Mouse (Mus musculus) regulatory T cell (primary cell): Measurements from ENCODE around the gene Catsper3.

ENCODE experiments used
- in situ Hi-C: fragments of 300-600 bp; cut with MboI, MseI; formaldehyde crosslinking; loops from one replicate; pipeline ENCODE4 v1.15.1; 2025; ENCODE audit warnings: high pct_unique_total_duplicates

Catsper3 gene

DNA sequence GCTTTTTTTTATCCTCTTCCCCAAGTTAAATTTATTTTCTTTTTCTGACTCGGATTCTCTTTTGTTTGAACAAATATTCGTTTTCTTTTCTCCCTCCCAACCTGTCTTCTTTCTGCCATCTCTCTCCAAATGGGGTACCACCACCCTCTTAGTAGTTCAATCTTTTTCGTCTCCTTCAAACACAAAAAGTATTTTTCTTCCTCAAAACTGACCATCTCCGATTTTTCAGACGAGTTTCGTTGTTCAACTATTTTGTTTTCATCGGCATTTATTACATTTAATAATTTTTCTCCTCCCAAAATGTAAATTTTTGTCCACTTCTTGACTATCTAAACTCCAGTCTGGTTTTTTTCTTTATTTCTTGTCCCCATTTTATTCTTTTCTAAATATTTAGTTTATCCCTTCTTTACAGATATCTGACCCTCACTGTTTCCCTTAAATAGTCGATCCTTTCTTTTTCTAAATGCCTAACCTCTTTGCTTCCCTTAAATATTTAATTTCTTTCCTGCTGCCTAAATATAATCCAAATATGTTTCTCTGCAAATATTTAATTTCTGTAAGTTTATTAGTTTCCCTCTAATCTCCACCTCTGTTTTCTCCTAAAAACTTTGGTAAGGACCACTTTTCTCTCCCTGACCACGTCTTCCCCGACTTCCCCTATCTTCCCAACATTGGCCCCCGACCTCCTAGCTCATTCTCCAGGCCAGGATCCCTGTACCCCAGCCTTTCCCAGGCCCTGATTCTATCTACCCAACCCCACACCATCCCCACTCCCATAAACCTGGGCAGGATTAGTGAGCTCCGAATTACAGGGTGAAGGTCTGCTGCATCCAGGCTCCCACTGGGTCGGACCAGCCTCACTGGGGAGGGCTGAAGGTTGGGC lies 42.7 kb downstream of the Catsper3 start:
- in situ Hi-C loops: no loop called here

GRCm38 (mm10) chr13:55827679-55828140 lies 43.3 kb downstream of the Catsper3 start:
- in situ Hi-C loops: no loop called here

- in situ Hi-C loops: no loop called here
Observed at GRCm38 (mm10) chr13:55828141-55829017, 44.0 kb downstream of the Catsper3 start.

DNA sequence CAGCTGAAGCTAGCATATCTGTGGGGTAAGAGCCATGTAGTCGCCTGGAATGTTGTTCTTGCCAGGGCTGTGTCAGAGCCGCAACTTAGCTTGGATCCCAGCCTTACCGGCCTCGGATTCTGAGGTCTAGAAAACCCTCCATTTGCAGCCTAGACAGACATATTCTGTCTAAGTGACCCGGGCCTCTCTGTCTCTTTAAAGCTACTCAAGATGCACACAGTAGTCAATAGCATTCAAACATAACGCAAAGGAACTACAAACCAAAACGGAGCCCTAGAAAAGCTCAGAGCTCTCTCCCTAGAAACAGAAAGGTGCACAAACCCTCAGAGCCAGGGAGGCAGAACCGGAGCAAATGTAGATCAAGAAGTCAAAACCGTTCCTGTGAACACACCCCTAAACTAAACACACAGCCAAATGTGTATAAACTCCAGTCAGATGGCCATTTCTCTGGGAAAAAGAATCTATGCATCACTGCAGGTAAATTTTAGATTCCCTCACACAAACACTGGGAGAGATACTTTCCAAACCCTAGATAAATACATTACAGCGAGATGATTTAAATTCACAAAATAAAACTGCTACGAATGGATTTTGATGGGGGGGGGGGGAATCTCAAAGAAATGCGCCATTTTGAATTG lies 44.8 kb downstream of the Catsper3 start:
- in situ Hi-C loops: no loop called here

GRCm38 (mm10) chr13:55830081-55830832 lies 45.9 kb downstream of the Catsper3 start:
- in situ Hi-C loops: no loop called here

GRCm38 (mm10) chr13:55830833-55831721 lies 46.7 kb downstream of the Catsper3 start:
- in situ Hi-C loops: no loop called here

- in situ Hi-C loops: no loop called here
Observed at GRCm38 (mm10) chr13:55831722-55832160, 47.4 kb downstream of the Catsper3 start.

GRCm38 (mm10) chr13:55832602-55833001 lies 48.2 kb downstream of the Catsper3 start:
- in situ Hi-C loops: no loop called here

GRCm38 (mm10) chr13:55833921-55834320 lies 49.6 kb downstream of the Catsper3 start:
- in situ Hi-C loops: no loop called here

DNA sequence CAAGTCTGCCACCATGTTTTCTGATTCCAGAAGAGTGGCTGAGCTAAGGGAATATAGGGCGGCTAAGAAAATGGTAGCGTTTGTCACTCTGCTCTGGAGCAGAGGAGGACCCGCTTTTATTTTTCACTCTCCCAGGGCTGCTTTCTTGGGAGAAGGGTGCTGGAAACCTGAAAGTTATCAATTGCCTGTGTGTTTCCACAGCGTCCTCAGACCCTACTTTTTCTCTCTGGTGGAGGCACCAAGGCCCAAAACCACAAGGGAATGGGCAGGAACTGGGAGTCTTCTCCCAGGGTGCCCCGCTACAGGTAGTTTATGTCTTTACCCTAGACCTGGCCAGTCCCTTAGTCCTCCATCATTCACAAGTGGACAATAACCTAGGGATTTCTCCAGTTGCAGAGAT lies 50.3 kb downstream of the Catsper3 start:
- in situ Hi-C loops: no loop called here

DNA sequence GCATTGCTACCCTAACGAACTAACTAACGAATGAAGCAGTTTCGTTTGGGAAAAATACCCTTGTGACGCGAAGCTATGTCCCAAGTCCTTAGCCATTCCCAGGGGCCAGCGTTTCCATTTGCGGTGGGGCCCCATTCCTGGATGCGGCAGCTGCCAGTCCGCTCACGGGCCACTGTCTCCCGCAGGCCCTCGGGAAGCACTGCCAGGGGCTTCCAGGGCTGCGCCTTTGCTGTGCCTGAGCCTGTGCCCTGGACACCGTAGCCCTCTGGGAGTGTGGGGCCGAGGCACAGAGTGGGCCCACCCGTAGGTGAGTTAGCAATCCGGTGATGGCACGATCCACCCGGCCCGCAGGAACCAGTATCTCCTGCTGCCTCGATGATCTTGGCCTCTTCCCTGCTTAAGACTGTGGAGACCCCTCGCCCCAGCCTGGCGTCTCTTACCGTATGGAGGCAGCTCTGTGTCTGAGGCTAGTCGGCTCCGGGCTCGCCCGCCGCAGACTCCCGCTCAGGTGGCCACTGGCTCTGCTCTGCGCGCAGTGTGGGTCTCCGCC lies 51.3 kb downstream of the Catsper3 start:
- in situ Hi-C loops: no loop called here

DNA sequence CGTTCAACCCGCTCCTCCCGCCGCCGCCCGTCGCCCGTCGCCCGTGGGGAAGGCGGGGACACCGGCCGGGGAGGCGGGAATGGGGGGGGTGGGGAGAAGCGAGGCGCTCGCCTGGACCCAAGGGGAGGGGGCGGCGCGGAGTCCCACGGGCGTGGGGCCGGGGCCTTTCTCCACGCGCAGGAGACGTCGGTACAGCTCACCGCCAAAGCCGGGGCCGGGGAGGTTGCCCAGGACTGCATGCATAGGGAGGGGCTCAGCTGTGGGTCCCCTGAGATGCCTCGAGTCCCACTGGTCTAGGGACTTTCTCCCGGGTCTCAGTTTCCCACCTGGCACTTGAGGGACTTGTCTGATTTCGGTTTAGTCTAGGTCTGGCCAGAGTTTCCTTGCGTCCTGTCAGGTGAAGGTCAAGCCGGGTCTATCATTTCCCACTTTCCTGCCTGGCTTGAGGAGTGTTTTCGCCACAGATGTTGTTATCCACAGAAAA lies 51.8 kb downstream of the Catsper3 start, which contains the start of gene Pitx1:
Gene Pitx1 (minus strand): TSS at position 51 of the 484 bp plus-strand sequence.
- in situ Hi-C loops: no loop called here

- in situ Hi-C loops: no loop called here
Observed at GRCm38 (mm10) chr13:55836786-55837780, 52.7 kb downstream of the Catsper3 start.

- in situ Hi-C loops: no loop called here
Observed at GRCm38 (mm10) chr13:55840223-55840622, 55.9 kb downstream of the Catsper3 start.

DNA sequence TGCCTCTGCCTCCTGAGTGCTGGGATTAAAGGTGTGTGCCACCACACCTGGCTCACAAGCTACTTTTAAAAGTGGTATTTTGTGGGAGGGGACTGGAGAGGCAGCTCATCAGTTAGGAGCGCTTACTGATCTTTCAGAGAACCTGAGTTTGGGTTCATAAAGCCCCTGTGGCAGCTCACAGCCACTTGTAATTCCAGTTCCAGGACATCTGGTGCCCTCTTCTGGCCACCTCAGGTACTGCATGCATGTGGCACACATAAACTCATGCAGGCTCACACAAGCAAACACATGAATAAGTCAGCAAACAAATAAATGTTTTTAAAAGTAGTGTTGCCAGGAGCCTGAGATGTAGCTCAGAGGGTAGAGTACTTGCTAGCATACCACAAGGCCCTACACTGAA lies 59.3 kb downstream of the Catsper3 start:
- in situ Hi-C loops: no loop called here

- in situ Hi-C loops: no loop called here
Observed at GRCm38 (mm10) chr13:55847805-55848204, 63.4 kb downstream of the Catsper3 start.

- in situ Hi-C loops: no loop called here
Observed at GRCm38 (mm10) chr13:55848604-55849190, 64.3 kb downstream of the Catsper3 start.

- in situ Hi-C loops: no loop called here
Observed at GRCm38 (mm10) chr13:55850726-55851125, 66.4 kb downstream of the Catsper3 start.
